Mouse (Mus musculus) heart, adult 2 months (tissue): ENCODE measurements around the gene Fbxo46. TPM values are rescaled to one million over a fixed set of nuclear protein-coding genes. Genes with fewer than 3 reads are reported as not detected.

ENCODE experiments used
- DNase-seq, 2 experiments: peaks; one replicate each; pipeline ENCODE4 v3.0.0; 2021
- H3K27ac ChIP-seq: fragments of 200-600 bp; 2 replicates; pipeline ENCODE4 v1.8.1; 2022
- H3K27me3 ChIP-seq: fragments of 200-500 bp; 2 replicates; pipeline ENCODE4 v1.6.1; 2012; ENCODE audit warnings: mild to moderate bottlenecking, low read length, inconsistent platforms, mixed read lengths; ENCODE audit not compliant: control insufficient read depth, insufficient read depth
- H3K36me3 ChIP-seq: fragments of 200-500 bp; 2 replicates; pipeline ENCODE4 v1.6.1; 2012; ENCODE audit warnings: low read length, inconsistent platforms; ENCODE audit not compliant: control insufficient read depth, insufficient read depth
- H3K4me1 ChIP-seq: fragments of 200-500 bp; 2 replicates; pipeline ENCODE4 v1.6.1; 2011; ENCODE audit warnings: low read length; ENCODE audit not compliant: control insufficient read depth, insufficient read depth
- H3K4me3 ChIP-seq: fragments of 200-600 bp; 2 replicates; pipeline ENCODE4 v1.8.1; 2022
- H3K79me2 ChIP-seq: fragments of 200-500 bp; replicated peaks from 2 replicates; pipeline ENCODE4 v1.6.1; 2012; ENCODE audit warnings: mild to moderate bottlenecking, inconsistent platforms, low read length, moderate library complexity, mixed read lengths; ENCODE audit not compliant: control insufficient read depth, insufficient read depth
- H3K9ac ChIP-seq: fragments of 200-500 bp; 2 replicates; pipeline ENCODE4 v1.6.1; 2012; ENCODE audit warnings: low read depth, mild to moderate bottlenecking, control low read depth, inconsistent platforms, low read length, mixed read lengths
- CTCF ChIP-seq: fragments of 200-600 bp; IDR thresholded peaks from 2 replicates; pipeline ENCODE4 v1.8.1; 2022; ENCODE audit warnings: antibody characterized with exemption, mild to moderate bottlenecking, moderate library complexity
- EP300 ChIP-seq: fragments of 200-500 bp; IDR thresholded peaks from 2 replicates; pipeline ENCODE4 v1.6.1; 2011; ENCODE audit warnings: low read depth, low read length, control low read depth; ENCODE audit not compliant: insufficient read depth
- POLR2A ChIP-seq: fragments of 200-500 bp; IDR thresholded peaks from 2 replicates; pipeline ENCODE4 v1.6.1; 2011; ENCODE audit warnings: mild to moderate bottlenecking, low read depth, low read length, control low read depth; ENCODE audit not compliant: insufficient read depth
- WGBS: fragments of 180-500 bp; shearing (Covaris S2); methylation state at CpG from one replicate; pipeline ENCODE4 v1.1.7; 2018; 5-methylcytosine and 5-hydroxymethylcytosine counted together
- intact Hi-C: fragments of 180-260 bp; cut with DNase I; formaldehyde crosslinking; loops from one replicate; pipeline ENCODE4 v1.15.1; 2025
- polyA plus RNA-seq: library from polyadenylated mRNA; depleted of rRNA; stranded (reverse); fragments of >200 nt; gene quantifications from 2 replicates; pipeline ENCODE4 v1.2.3, GENCODE M21; 2012
- total RNA-seq, 2 experiments: library from RNA; stranded (reverse); gene quantifications; 2 replicates each; pipeline ENCODE4 v1.2.3; 2021

The Fbxo46 gene
- total and polyA plus RNA-seq, 3 experiments = 4.5 to 5.4 (median 5.2) TPM

- WGBS = 84% methylated on average over 5 of the region's 5 CpGs
- no peak for TF ChIP-seq EP300
- no peak for TF ChIP-seq CTCF
- no peak for TF ChIP-seq POLR2A
- Histone ChIP-seq H3K27me3 (no peaks in the 10 kb centered on the region), H3K27ac (no peak overlapping the region), H3K4me1 (peaks cover 4% of the 10 kb centered on the region), H3K36me3 (no peaks in the 10 kb centered on the region), H3K4me3 (no peak overlapping the region), H3K79me2 (peaks cover 2% of the 10 kb centered on the region; the same call in 1 of the 2 replicates), H3K9ac (no peak overlapping the region)
- DNase-seq = no peak
- intact Hi-C loops = no loop called here
Measured at GRCm38 (mm10) chr7:19129396-19129795, 9.7 kb downstream of the Fbxo46 start.

- no peak for DNase-seq
- H3K4me3 ChIP-seq = no peak overlapping the region; the same call in 1 of the 2 replicates
- 17% methylated on average over 4 of the region's 4 CpGs for WGBS
- intact Hi-C loops = loop anchor here (1.0 to 5.0 kb wide), 2 partner anchors 10 to 58 kb away; no protein-coding TSS in a partner anchor
- no peaks in the 10 kb centered on the region for H3K27me3 ChIP-seq
- peak overlapping the region; percentile 85 for H3K27ac ChIP-seq
- no peaks in the 10 kb centered on the region for H3K36me3 ChIP-seq
- TF ChIP-seq EP300 (no peak), CTCF (peak; percentile 47)
- H3K79me2 ChIP-seq = peaks cover 2% of the 10 kb centered on the region; the same call in 1 of the 2 replicates
- H3K4me1 ChIP-seq = peaks cover 4% of the 10 kb centered on the region
- peak overlapping the region; percentile 36; the same call in 1 of the 2 replicates for H3K9ac ChIP-seq
Measured at GRCm38 (mm10) chr7:19130657-19131056, 11.0 kb downstream of the Fbxo46 start.

GRCm38 (mm10) chr7:19131324-19131848 lies 11.7 kb downstream of the Fbxo46 start:
- peak overlapping the region; percentile 54 for H3K4me3 ChIP-seq
- peak; percentile 95 to 98 for DNase-seq
- WGBS = under 1% methylated on average over 39 of the region's 39 CpGs
- no peaks in the 10 kb centered on the region for H3K27me3 ChIP-seq
- H3K36me3 ChIP-seq = no peaks in the 10 kb centered on the region
- peak overlapping the region; percentile 85 for H3K27ac ChIP-seq
- peaks cover 3% of the 10 kb centered on the region for H3K79me2 ChIP-seq
- intact Hi-C loops = loop anchor here (5.0 kb wide), 1 partner anchor 59 kb away; no protein-coding TSS in a partner anchor
- H3K9ac ChIP-seq = peak overlapping the region; percentile 46
- TF ChIP-seq CTCF (peak; percentile 91), EP300 (peak; percentile 87), POLR2A (peak; percentile 52; the same call in 1 of the 2 replicates)
- H3K4me1 ChIP-seq = peaks cover 4% of the 10 kb centered on the region

- no peak for DNase-seq
- intact Hi-C loops = no loop called here
- Histone ChIP-seq H3K4me3 (no peak overlapping the region), H3K4me1 (peaks cover 2% of the 10 kb centered on the region; the same call in 1 of the 2 replicates), H3K36me3 (no peaks in the 10 kb centered on the region), H3K9ac (no peak overlapping the region), H3K27me3 (no peaks in the 10 kb centered on the region), H3K79me2 (peaks cover 2% of the 10 kb centered on the region), H3K27ac (no peak overlapping the region)
- 92% methylated on average over 13 of the region's 13 CpGs for WGBS
- TF ChIP-seq EP300 (no peak), CTCF (no peak), POLR2A (no peak)
Measured at GRCm38 (mm10) chr7:19136168-19136567, 16.5 kb downstream of the Fbxo46 start.

- peaks cover 2% of the 10 kb centered on the region for H3K79me2 ChIP-seq
- H3K4me1 ChIP-seq = peaks cover 2% of the 10 kb centered on the region; the same call in 1 of the 2 replicates
- H3K27ac ChIP-seq = no peak overlapping the region
- intact Hi-C loops = no loop called here
- TF ChIP-seq CTCF (no peak), POLR2A (no peak), EP300 (no peak)
- no peak overlapping the region for H3K4me3 ChIP-seq
- no peaks in the 10 kb centered on the region for H3K36me3 ChIP-seq
- 90% methylated on average over 38 of the region's 38 CpGs for WGBS
- no peak overlapping the region for H3K9ac ChIP-seq
- no peaks in the 10 kb centered on the region for H3K27me3 ChIP-seq
- no peak for DNase-seq
Measured at GRCm38 (mm10) chr7:19136673-19137334, 17.1 kb downstream of the Fbxo46 start.

GRCm38 (mm10) chr7:19137380-19137779 lies 17.7 kb downstream of the Fbxo46 start:
- peak; percentile 31 to 53 for DNase-seq
- whole genome bisulfite sequencing = 46% methylated on average over 5 of the region's 5 CpGs
- intact Hi-C loops = no loop called here
- H3K9ac ChIP-seq = no peak overlapping the region
- no peaks in the 10 kb centered on the region for H3K4me1 ChIP-seq
- TF ChIP-seq EP300 (no peak), POLR2A (no peak), CTCF (peak; percentile 67)
- H3K4me3 ChIP-seq = no peak overlapping the region
- no peaks in the 10 kb centered on the region for H3K27me3 ChIP-seq
- no peaks in the 10 kb centered on the region for H3K36me3 ChIP-seq
- peaks cover 2% of the 10 kb centered on the region for H3K79me2 ChIP-seq
- H3K27ac ChIP-seq = no peak overlapping the region
